Mouse (Mus musculus): ENCODE measurements around the gene Haus4. TPM values are rescaled to one million over a fixed set of nuclear protein-coding genes. Genes with fewer than 3 reads are reported as not detected.
A peak's percentile ranks its signal among the peaks of the same experiment; 100 is the strongest.

Gene Haus4
- polyA plus RNA-seq, 1 experiment from 2014 or later = 12.9 TPM

- Histone ChIP-seq H3K27me3 (ENCODE audit: control insufficient read depth, insufficient read depth, low read depth, low read length) (peaks cover 15% of the 10 kb centered on the region), H3K36me3 (ENCODE audit: control insufficient read depth, insufficient read depth, low read length) (no peaks in the 10 kb centered on the region), H3K27ac (ENCODE audit: low read length) (no peak overlapping the region), H3K4me2 (ENCODE audit: low read length) (peak overlapping the region; percentile 74), H3K9me3 (replicated peaks; ENCODE audit: control insufficient read depth, low read length, poor library complexity, severe bottlenecking) (no peaks in the 10 kb centered on the region), H3K9ac (ENCODE audit: low read depth, low read length) (peak overlapping the region; percentile 7; the same call in 1 of the 2 replicates), H3K4me1 (ENCODE audit: control insufficient read depth, insufficient read depth, low read length) (peaks cover 22% of the 10 kb centered on the region), H3K4me3 (ENCODE audit: low read depth, low read length) (peak overlapping the region; percentile 49)
- ATAC-seq = no peak
- under 1% methylated on average over 35 of the region's 39 CpGs for WGBS
These were observed 21.2 kb upstream of the Haus4 start for GRCm38 (mm10) chr14:54575631-54576030.

- peaks cover 15% of the 10 kb centered on the region for H3K27me3 ChIP-seq (ENCODE audit: control insufficient read depth, insufficient read depth, low read depth, low read length)
- ATAC-seq = no peak
- 3% methylated on average over 8 of the region's 8 CpGs for WGBS
- H3K4me1 ChIP-seq (ENCODE audit: control insufficient read depth, insufficient read depth, low read length) = peaks cover 22% of the 10 kb centered on the region
- H3K9ac ChIP-seq (ENCODE audit: low read depth, low read length) = no peak overlapping the region
- peak overlapping the region; percentile 49 for H3K4me3 ChIP-seq (ENCODE audit: low read depth, low read length)
- H3K27ac ChIP-seq (ENCODE audit: low read length) = no peak overlapping the region
- no peaks in the 10 kb centered on the region for H3K36me3 ChIP-seq (ENCODE audit: control insufficient read depth, insufficient read depth, low read length)
- H3K4me2 ChIP-seq (ENCODE audit: low read length) = peak overlapping the region; percentile 74
- H3K9me3 ChIP-seq (replicated peaks; ENCODE audit: control insufficient read depth, low read length, poor library complexity, severe bottlenecking) = no peaks in the 10 kb centered on the region
These were observed 20.6 kb upstream of the Haus4 start for GRCm38 (mm10) chr14:54575031-54575430.

GRCm38 (mm10) chr14:54574253-54574652 lies 19.8 kb upstream of the Haus4 start:
- Histone ChIP-seq H3K4me3 (ENCODE audit: low read depth, low read length) (peak overlapping the region; percentile 12; the same call in 1 of the 2 replicates), H3K9me3 (replicated peaks; ENCODE audit: control insufficient read depth, low read length, poor library complexity, severe bottlenecking) (no peaks in the 10 kb centered on the region), H3K27me3 (ENCODE audit: control insufficient read depth, insufficient read depth, low read depth, low read length) (peaks cover 15% of the 10 kb centered on the region), H3K4me2 (ENCODE audit: low read length) (peak overlapping the region; percentile 74; the same call in 1 of the 2 replicates), H3K36me3 (ENCODE audit: control insufficient read depth, insufficient read depth, low read length) (no peaks in the 10 kb centered on the region), H3K9ac (ENCODE audit: low read depth, low read length) (peak overlapping the region; percentile 38; the same call in 1 of the 2 replicates), H3K27ac (ENCODE audit: low read length) (no peak overlapping the region), H3K4me1 (ENCODE audit: control insufficient read depth, insufficient read depth, low read length) (peaks cover 22% of the 10 kb centered on the region)
- 6% methylated on average over 4 of the region's 4 CpGs for WGBS
- ATAC-seq = no peak

GRCm38 (mm10) chr14:54572790-54573736 lies 18.6 kb upstream of the Haus4 start:
- peak overlapping the region; percentile 27; the same call in 1 of the 2 replicates for H3K9ac ChIP-seq (ENCODE audit: low read depth, low read length)
- no peaks in the 10 kb centered on the region for H3K36me3 ChIP-seq (ENCODE audit: control insufficient read depth, insufficient read depth, low read length)
- ATAC-seq = no peak; the same call in 1 of the 2 replicates
- 8% methylated on average over 10 of the region's 14 CpGs for WGBS
- peak overlapping the region; percentile 24 for H3K4me2 ChIP-seq (ENCODE audit: low read length)
- H3K4me1 ChIP-seq (ENCODE audit: control insufficient read depth, insufficient read depth, low read length) = peaks cover 20% of the 10 kb centered on the region
- no peak overlapping the region for H3K27ac ChIP-seq (ENCODE audit: low read length)
- no peak overlapping the region for H3K4me3 ChIP-seq (ENCODE audit: low read depth, low read length)
- peaks cover 15% of the 10 kb centered on the region for H3K27me3 ChIP-seq (ENCODE audit: control insufficient read depth, insufficient read depth, low read depth, low read length)
- H3K9me3 ChIP-seq (replicated peaks; ENCODE audit: control insufficient read depth, low read length, poor library complexity, severe bottlenecking) = no peaks in the 10 kb centered on the region

GRCm38 (mm10) chr14:54572122-54572521 lies 17.7 kb upstream of the Haus4 start:
- Histone ChIP-seq H3K36me3 (ENCODE audit: control insufficient read depth, insufficient read depth, low read length) (no peaks in the 10 kb centered on the region), H3K27ac (ENCODE audit: low read length) (no peak overlapping the region), H3K4me1 (ENCODE audit: control insufficient read depth, insufficient read depth, low read length) (peaks cover 18% of the 10 kb centered on the region), H3K9me3 (replicated peaks; ENCODE audit: control insufficient read depth, low read length, poor library complexity, severe bottlenecking) (no peaks in the 10 kb centered on the region), H3K9ac (ENCODE audit: low read depth, low read length) (no peak overlapping the region), H3K27me3 (ENCODE audit: control insufficient read depth, insufficient read depth, low read depth, low read length) (peaks cover 12% of the 10 kb centered on the region), H3K4me2 (ENCODE audit: low read length) (no peak overlapping the region), H3K4me3 (ENCODE audit: low read depth, low read length) (no peak overlapping the region)
- WGBS = 28% methylated on average over 4 of the region's 4 CpGs
- no peak for ATAC-seq

DNA sequence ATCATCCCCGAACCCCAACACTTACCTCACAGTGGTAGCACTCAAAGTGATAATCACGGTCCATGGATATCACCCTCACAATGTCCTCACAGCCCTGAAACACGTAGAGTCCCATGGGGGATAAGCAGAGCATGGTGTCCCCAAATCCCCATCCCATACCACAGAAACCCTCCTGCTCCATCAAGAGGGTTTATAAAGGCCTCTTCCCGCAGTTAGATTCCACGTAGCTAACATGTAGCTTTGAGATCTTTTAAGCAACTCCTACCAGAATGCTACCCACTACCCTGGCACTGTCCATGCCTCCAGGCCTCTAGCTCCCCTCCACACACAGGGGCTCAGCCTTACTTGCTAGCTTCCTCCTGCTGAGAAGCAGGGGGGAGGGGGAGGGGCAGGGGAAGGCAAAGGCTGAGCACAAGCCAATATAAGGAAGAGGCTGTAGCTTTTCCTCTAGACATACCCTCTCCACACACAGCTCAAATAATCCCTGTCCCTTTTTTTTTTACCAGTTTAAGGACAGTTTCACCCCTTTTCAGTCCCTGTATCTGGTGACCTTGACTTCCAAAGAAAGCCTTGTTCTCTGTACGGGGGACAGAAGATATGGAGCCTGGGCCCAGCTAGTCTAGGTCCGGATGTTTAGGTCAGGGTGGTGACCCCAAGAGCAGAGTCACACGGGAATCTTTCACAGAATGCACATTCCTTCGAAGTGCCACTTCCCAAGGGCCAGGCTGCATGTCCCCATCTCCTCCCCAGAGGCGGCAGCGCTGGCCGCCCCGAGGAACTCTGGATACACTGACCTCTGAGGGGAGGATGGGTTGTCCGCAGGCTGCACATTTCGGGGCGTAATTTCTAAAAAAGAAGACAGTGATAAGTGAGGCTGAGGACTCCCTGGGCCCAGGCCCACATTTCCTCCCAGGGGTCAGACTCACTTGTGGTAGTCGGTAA lies 15.3 kb upstream of the Haus4 start:
- peaks cover 7% of the 10 kb centered on the region; the same call in 1 of the 2 replicates for H3K27me3 ChIP-seq (ENCODE audit: control insufficient read depth, insufficient read depth, low read depth, low read length)
- H3K9me3 ChIP-seq (replicated peaks; ENCODE audit: control insufficient read depth, low read length, poor library complexity, severe bottlenecking) = no peaks in the 10 kb centered on the region
- H3K9ac ChIP-seq (ENCODE audit: low read depth, low read length) = no peak overlapping the region
- H3K4me3 ChIP-seq (ENCODE audit: low read depth, low read length) = no peak overlapping the region
- WGBS = 57% methylated on average over 17 of the region's 17 CpGs
- H3K36me3 ChIP-seq (ENCODE audit: control insufficient read depth, insufficient read depth, low read length) = no peaks in the 10 kb centered on the region
- no peak for ATAC-seq
- no peak overlapping the region for H3K27ac ChIP-seq (ENCODE audit: low read length)
- H3K4me2 ChIP-seq (ENCODE audit: low read length) = no peak overlapping the region
- H3K4me1 ChIP-seq (ENCODE audit: control insufficient read depth, insufficient read depth, low read length) = peaks cover 8% of the 10 kb centered on the region

DNA sequence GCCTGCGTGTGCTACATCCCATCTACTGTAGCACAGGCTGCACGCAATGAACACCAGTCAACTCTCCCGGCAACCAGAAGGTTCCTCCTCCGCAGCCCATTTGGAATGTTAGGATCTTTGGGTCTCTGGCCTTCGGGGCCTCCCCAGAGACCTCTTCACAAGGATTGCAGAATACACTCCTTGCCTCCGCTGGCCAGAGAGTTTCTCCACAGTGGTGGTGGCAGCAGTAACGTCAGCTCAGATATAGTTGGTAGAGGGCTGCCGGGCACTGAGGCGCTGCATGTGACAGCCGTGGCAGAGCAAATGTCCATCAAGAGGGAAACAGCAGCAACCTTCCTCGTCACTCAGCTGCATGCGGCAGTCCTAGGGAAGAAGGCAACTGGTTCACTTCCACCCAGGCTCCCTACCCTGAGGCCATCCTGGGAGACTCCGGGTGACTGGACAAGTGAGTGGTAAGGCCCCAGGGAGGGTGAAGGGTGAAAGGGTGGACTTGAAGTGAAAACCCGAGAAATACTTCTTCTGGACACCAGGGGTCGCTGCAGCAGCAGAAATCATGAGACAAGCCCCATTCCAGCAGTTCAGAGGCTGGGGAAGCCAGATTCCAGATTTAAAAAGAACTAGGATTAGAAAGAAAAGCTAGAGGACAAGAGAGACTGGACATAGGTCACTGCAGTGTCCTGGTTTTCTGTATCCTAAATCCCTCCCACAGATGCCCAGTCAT lies 14.4 kb upstream of the Haus4 start:
- Histone ChIP-seq H3K4me1 (ENCODE audit: control insufficient read depth, insufficient read depth, low read length) (peaks cover 8% of the 10 kb centered on the region), H3K9ac (ENCODE audit: low read depth, low read length) (no peak overlapping the region), H3K27ac (ENCODE audit: low read length) (no peak overlapping the region), H3K9me3 (replicated peaks; ENCODE audit: control insufficient read depth, low read length, poor library complexity, severe bottlenecking) (no peaks in the 10 kb centered on the region), H3K27me3 (ENCODE audit: control insufficient read depth, insufficient read depth, low read depth, low read length) (no peaks in the 10 kb centered on the region), H3K4me3 (ENCODE audit: low read depth, low read length) (no peak overlapping the region), H3K4me2 (ENCODE audit: low read length) (no peak overlapping the region), H3K36me3 (ENCODE audit: control insufficient read depth, insufficient read depth, low read length) (no peaks in the 10 kb centered on the region)
- WGBS = 76% methylated on average over 15 of the region's 15 CpGs
- ATAC-seq = no peak

- Histone ChIP-seq H3K36me3 (ENCODE audit: control insufficient read depth, insufficient read depth, low read length) (no peaks in the 10 kb centered on the region), H3K9me3 (replicated peaks; ENCODE audit: control insufficient read depth, low read length, poor library complexity, severe bottlenecking) (no peaks in the 10 kb centered on the region), H3K4me2 (ENCODE audit: low read length) (no peak overlapping the region), H3K27me3 (ENCODE audit: control insufficient read depth, insufficient read depth, low read depth, low read length) (no peaks in the 10 kb centered on the region), H3K4me1 (ENCODE audit: control insufficient read depth, insufficient read depth, low read length) (no peaks in the 10 kb centered on the region), H3K27ac (ENCODE audit: low read length) (no peak overlapping the region), H3K4me3 (ENCODE audit: low read depth, low read length) (no peak overlapping the region), H3K9ac (ENCODE audit: low read depth, low read length) (no peak overlapping the region)
- 86% methylated on average over 14 of the region's 14 CpGs for WGBS
- ATAC-seq = no peak
These were observed 6.3 kb upstream of the Haus4 start for GRCm38 (mm10) chr14:54560527-54561242.
